Mouse (Mus musculus) limb, embryonic 10.5 days (tissue): ENCODE measurements around the gene Uhrf1bp1l. TPM values are rescaled to one million over a fixed set of nuclear protein-coding genes. Genes with fewer than 3 reads are reported as not detected.

Source experiments
- DNase-seq: peaks from one replicate; pipeline ENCODE4 v3.0.0-alpha.2; 2017; ENCODE audit warnings: low spot score
- H3K27ac ChIP-seq: fragments of 300-500 bp; sonication (generic); 2 replicates; pipeline ENCODE4 v1.5.1; 2016; ENCODE audit warnings: mild to moderate bottlenecking
- H3K27me3 ChIP-seq: fragments of 300-500 bp; sonication (generic); 2 replicates; pipeline ENCODE4 v1.6.1; 2016; ENCODE audit warnings: low read depth, mild to moderate bottlenecking; ENCODE audit not compliant: poor library complexity, severe bottlenecking
- H3K36me3 ChIP-seq: fragments of 300-500 bp; sonication (generic); 2 replicates; pipeline ENCODE4 v1.6.1; 2016; ENCODE audit warnings: mild to moderate bottlenecking, moderate library complexity
- H3K4me1 ChIP-seq: fragments of 300-500 bp; sonication (generic); 2 replicates; pipeline ENCODE4 v1.6.1; 2016
- H3K4me3 ChIP-seq: fragments of 300-500 bp; sonication (generic); 2 replicates; pipeline ENCODE4 v1.5.1; 2016; ENCODE audit warnings: mild to moderate bottlenecking, moderate library complexity
- H3K9me3 ChIP-seq: fragments of 300-500 bp; sonication (generic); replicated peaks from 2 replicates; pipeline ENCODE4 v1.6.1; 2016; ENCODE audit warnings: mild to moderate bottlenecking
- WGBS: fragments of 180-500 bp; shearing (Covaris S2); methylation state at CpG from one replicate; pipeline ENCODE4 v1.1.7; 2016; 5-methylcytosine and 5-hydroxymethylcytosine counted together
- polyA plus RNA-seq: library from polyadenylated mRNA; unstranded; fragments of >200 nt; fragmentation: Nextera tagmentation; extraction: Ambion mirVana; gene quantifications from 2 replicates; pipeline ENCODE4 v1.2.1, GENCODE M21; 2016

The Uhrf1bp1l gene
- polyA plus RNA-seq, 1 experiment from 2014 or later, result 30.1 TPM

- no peak overlapping the region for H3K4me3 ChIP-seq
- H3K9me3 ChIP-seq, result no peaks in the 10 kb centered on the region
- no peak for DNase-seq
- no peaks in the 10 kb centered on the region for H3K4me1 ChIP-seq
- no peaks in the 10 kb centered on the region for H3K27me3 ChIP-seq
- H3K36me3 ChIP-seq, result no peaks in the 10 kb centered on the region
- 52% methylated on average over 2 of the region's 2 CpGs for WGBS
- no peak overlapping the region for H3K27ac ChIP-seq
These were observed 79.1 kb downstream of the Uhrf1bp1l start for GRCm38 (mm10) chr10:89823906-89824305.

GRCm38 (mm10) chr10:89826896-89827295 is 82.1 kb downstream of the Uhrf1bp1l start:
- DNase-seq, result no peak

GRCm38 (mm10) chr10:89832334-89832733 is 87.5 kb downstream of the Uhrf1bp1l start:
- Histone ChIP-seq H3K27ac (no peak overlapping the region), H3K36me3 (no peaks in the 10 kb centered on the region), H3K4me1 (no peaks in the 10 kb centered on the region), H3K9me3 (no peaks in the 10 kb centered on the region), H3K4me3 (no peak overlapping the region), H3K27me3 (no peaks in the 10 kb centered on the region)
- no peak for DNase-seq
- 87% methylated on average over 4 of the region's 4 CpGs for WGBS

More at GRCm38 (mm10) chr10:89826896-89827295, 82.1 kb downstream of the Uhrf1bp1l start:
- Histone ChIP-seq H3K4me1 (no peaks in the 10 kb centered on the region), H3K4me3 (no peak overlapping the region), H3K36me3 (no peaks in the 10 kb centered on the region), H3K9me3 (no peaks in the 10 kb centered on the region), H3K27ac (no peak overlapping the region), H3K27me3 (no peaks in the 10 kb centered on the region)
- 74% methylated on average over 3 of the region's 3 CpGs for WGBS

- no peak for DNase-seq
- Histone ChIP-seq H3K27me3 (no peaks in the 10 kb centered on the region), H3K27ac (no peak overlapping the region), H3K9me3 (no peaks in the 10 kb centered on the region), H3K36me3 (no peaks in the 10 kb centered on the region), H3K4me1 (no peaks in the 10 kb centered on the region), H3K4me3 (no peak overlapping the region)
- WGBS, result 91% methylated on average over 10 of the region's 10 CpGs
These were observed 88.4 kb downstream of the Uhrf1bp1l start for GRCm38 (mm10) chr10:89833166-89833565.

- Histone ChIP-seq H3K36me3 (no peaks in the 10 kb centered on the region), H3K9me3 (no peaks in the 10 kb centered on the region), H3K27me3 (no peaks in the 10 kb centered on the region), H3K4me3 (no peak overlapping the region), H3K27ac (no peak overlapping the region), H3K4me1 (no peaks in the 10 kb centered on the region)
- WGBS, result 53% methylated on average over 3 of the region's 3 CpGs
- DNase-seq, result no peak
These were observed 92.7 kb downstream of the Uhrf1bp1l start for GRCm38 (mm10) chr10:89837476-89837875.

GRCm38 (mm10) chr10:89838834-89839233 is 94.0 kb downstream of the Uhrf1bp1l start:
- no peaks in the 10 kb centered on the region for H3K9me3 ChIP-seq
- no peaks in the 10 kb centered on the region for H3K36me3 ChIP-seq
- no peak for DNase-seq
- no peak overlapping the region for H3K4me3 ChIP-seq
- H3K27me3 ChIP-seq, result no peaks in the 10 kb centered on the region
- no peak overlapping the region for H3K27ac ChIP-seq
- no peaks in the 10 kb centered on the region for H3K4me1 ChIP-seq
- WGBS, result 85% methylated on average over 3 of the region's 3 CpGs

- H3K27me3 ChIP-seq, result no peaks in the 10 kb centered on the region
- no peak overlapping the region for H3K4me3 ChIP-seq
- no peak for DNase-seq
- H3K27ac ChIP-seq, result no peak overlapping the region
- no peaks in the 10 kb centered on the region for H3K36me3 ChIP-seq
- H3K4me1 ChIP-seq, result no peaks in the 10 kb centered on the region
- WGBS, result 96% methylated on average over 6 of the region's 6 CpGs
- H3K9me3 ChIP-seq, result no peaks in the 10 kb centered on the region
These were observed 106.2 kb downstream of the Uhrf1bp1l start for GRCm38 (mm10) chr10:89850951-89851350.

- WGBS, result 70% methylated on average over 5 of the region's 5 CpGs
- no peaks in the 10 kb centered on the region for H3K9me3 ChIP-seq
- H3K27ac ChIP-seq, result no peak overlapping the region
- H3K4me1 ChIP-seq, result no peaks in the 10 kb centered on the region
- no peaks in the 10 kb centered on the region for H3K36me3 ChIP-seq
- DNase-seq, result no peak
- H3K27me3 ChIP-seq, result no peaks in the 10 kb centered on the region
- H3K4me3 ChIP-seq, result no peak overlapping the region
These were observed 110.6 kb downstream of the Uhrf1bp1l start for GRCm38 (mm10) chr10:89855251-89855875.

GRCm38 (mm10) chr10:89856286-89856685 is 111.5 kb downstream of the Uhrf1bp1l start:
- no peaks in the 10 kb centered on the region for H3K9me3 ChIP-seq
- H3K27ac ChIP-seq, result no peak overlapping the region
- 93% methylated on average over 7 of the region's 7 CpGs for WGBS
- no peaks in the 10 kb centered on the region for H3K27me3 ChIP-seq
- H3K4me1 ChIP-seq, result no peaks in the 10 kb centered on the region
- H3K4me3 ChIP-seq, result no peak overlapping the region
- no peak for DNase-seq
- no peaks in the 10 kb centered on the region for H3K36me3 ChIP-seq

- Histone ChIP-seq H3K9me3 (no peaks in the 10 kb centered on the region), H3K27me3 (peaks cover 13% of the 10 kb centered on the region), H3K4me3 (no peak overlapping the region), H3K36me3 (no peaks in the 10 kb centered on the region), H3K27ac (no peak overlapping the region), H3K4me1 (peaks cover 6% of the 10 kb centered on the region)
- whole genome bisulfite sequencing, result 91% methylated on average over 4 of the region's 4 CpGs
- DNase-seq, result no peak
These were observed 123.4 kb downstream of the Uhrf1bp1l start for GRCm38 (mm10) chr10:89868211-89868610.

GRCm38 (mm10) chr10:89868836-89869235 is 124.0 kb downstream of the Uhrf1bp1l start:
- Histone ChIP-seq H3K27me3 (peaks cover 20% of the 10 kb centered on the region), H3K4me3 (no peak overlapping the region), H3K4me1 (peaks cover 12% of the 10 kb centered on the region), H3K36me3 (no peaks in the 10 kb centered on the region), H3K9me3 (no peaks in the 10 kb centered on the region), H3K27ac (no peak overlapping the region)
- WGBS, result 84% methylated on average over 3 of the region's 3 CpGs
- no peak for DNase-seq
